Mouse (Mus musculus) retina, postnatal 7 days (tissue): Measurements from ENCODE around the gene Olfr1362.

ENCODE experiments used
- DNase-seq: peaks from one replicate; pipeline ENCODE4 v3.0.0-alpha.2; 2012; ENCODE audit warnings: low read depth, low spot score

Olfr1362 gene

GRCm38 (mm10) chr13:21613922-21614321 is at the start of gene Olfr1362:
Olfr1362 (minus strand) TSS chr13:21614022.
- no peak for DNase-seq

- no peak for DNase-seq
Observed at GRCm38 (mm10) chr13:21663286-21663685, 49.5 kb upstream of the Olfr1362 start, which contains the start of gene Olfr1361. Olfr1361 (minus strand) TSS chr13:21663386.

GRCm38 (mm10) chr13:21642418-21642817 is 28.6 kb upstream of the Olfr1362 start, which contains the start of gene Olfr11:
Olfr11 (minus strand) TSS chr13:21642518.
- no peak for DNase-seq

DNA sequence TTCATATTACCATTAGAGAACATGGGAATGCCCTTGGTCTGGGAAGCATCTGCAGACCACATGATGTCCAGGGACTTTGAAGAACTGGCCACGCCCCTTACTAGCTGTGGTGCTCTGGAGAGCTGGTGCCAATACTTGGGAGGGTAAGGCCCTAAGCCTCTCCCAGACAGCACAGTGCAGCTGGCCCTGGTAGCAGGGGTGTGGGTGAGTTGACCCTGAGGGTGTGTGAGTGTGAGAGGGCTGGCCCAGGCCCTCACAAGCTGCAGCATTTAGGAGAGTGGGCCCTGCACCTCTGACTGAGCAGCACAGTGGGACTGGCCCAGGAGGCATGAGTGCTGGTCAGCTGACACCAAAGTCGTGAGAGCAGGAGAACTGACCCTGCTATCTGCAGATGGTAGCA is 22.2 kb downstream of the Olfr1362 start:
- DNase-seq = no peak

DNA sequence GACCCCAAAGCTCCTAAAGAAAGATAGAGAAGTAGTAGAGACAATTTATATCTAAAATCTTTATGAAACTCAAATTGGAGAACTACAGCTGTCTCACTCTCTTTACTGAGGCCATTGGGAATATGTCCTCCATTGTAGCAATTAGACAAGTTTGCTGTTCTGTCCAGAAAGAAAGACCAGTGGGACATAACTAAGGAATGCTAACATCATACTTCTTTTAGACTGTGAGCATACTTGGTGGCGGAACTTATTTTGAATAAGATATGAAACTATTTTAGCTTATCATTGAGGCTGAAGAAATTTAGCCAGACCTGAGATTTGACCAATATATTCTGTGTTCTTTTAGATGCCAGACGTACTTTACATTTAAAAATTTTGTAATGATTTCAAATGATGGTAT is 32.2 kb downstream of the Olfr1362 start, which contains the start of gene Olfr1364:
TSS of gene Olfr1364 (minus strand) at position 101 of the 400 bp plus-strand sequence.
- DNase-seq = no peak
